Mouse (Mus musculus): ENCODE measurements around the gene Rbak.
A peak's percentile ranks its signal among the peaks of the same experiment; 100 is the strongest.
"Not testable (repeated sequence)": the region's sequence is repeated elsewhere in the genome, so short reads cannot be mapped to it uniquely, and the experiment has no call there.

Rbak gene

DNA sequence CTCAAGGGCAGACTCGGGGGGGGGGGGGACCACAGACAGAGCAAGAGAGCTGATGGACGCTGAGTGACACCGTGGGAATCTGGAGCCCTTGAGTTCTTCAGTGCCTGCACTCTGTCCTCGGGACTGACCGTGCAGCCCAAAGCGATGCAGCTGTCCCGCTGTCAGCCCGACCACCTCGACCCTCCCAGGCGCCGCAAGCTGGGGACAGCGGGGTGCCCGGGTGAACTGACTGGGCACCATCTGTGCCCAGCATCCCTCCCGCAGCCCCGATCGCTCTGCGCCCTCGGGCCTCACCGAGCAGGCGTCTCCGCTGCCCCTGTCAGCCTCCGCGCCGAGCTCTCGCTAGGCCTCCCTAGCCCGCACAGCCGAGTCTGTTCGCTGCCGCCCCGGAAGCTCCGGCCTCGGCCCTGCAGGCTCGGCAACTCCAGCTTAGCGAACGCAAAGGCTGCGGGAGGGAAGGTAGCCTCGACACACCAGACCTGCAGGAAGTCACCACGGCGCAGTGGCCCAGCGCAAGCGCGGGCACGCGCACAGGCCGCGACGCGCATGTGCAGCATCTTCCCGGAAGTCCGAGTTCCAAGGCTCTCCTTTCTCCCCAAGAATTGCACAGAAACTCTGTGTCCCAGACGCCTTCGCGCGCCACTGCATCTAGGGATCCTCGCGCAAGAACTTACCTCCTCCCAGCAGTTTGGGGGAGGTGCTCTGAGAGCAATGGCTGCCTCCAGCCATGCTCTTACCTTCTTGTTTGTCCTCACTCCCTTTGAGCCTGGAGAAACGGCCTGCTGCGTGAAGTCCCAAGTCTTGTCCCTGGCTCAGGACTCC is at the start of gene Rbak, which contains the start of gene Spdye4b:
Gene Rbak, minus strand, starts transcription at position 521 of the 822 bp plus-strand sequence.
Gene Spdye4b, plus strand, starts transcription at position 763 of the 822 bp plus-strand sequence.
- DNase-seq (ENCODE audit: low read depth, low spot score): peak; percentile 91

DNA sequence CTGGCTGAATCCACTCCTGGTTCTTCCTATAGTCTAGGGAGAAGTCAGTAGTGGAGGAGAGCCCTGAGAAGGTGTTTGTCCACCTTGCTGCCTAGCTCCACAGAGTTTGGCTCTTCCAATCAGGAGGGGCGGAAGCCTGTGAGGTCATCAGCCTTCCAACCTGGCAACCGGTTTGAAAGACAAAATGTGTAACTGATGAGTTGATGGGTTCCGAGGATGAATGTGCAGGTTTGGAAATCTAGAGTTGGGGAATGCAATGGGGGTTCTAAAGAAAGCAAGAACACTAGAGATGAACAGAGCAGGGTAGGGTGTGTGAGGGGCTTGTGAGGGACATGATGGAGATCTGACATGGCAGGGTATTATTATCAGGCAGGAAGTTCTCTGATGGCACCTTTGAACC is 46.2 kb upstream of the Rbak start, which contains the start of gene Spdye4a:
Gene Spdye4a, minus strand, starts transcription at position 101 of the 400 bp plus-strand sequence.
- DNase-seq (ENCODE audit: low read depth, low spot score): no peak

GRCm38 (mm10) chr5:143222287-143222686 is 41.7 kb upstream of the Rbak start:
- no peak for DNase-seq (ENCODE audit: low read depth, low spot score)

GRCm38 (mm10) chr5:143220996-143221395 is 40.4 kb upstream of the Rbak start:
- no peak for DNase-seq (ENCODE audit: low read depth, low spot score)

- DNase-seq (ENCODE audit: low read depth, low spot score): no peak
These were observed 33.3 kb upstream of the Rbak start for GRCm38 (mm10) chr5:143213832-143214231.

DNA sequence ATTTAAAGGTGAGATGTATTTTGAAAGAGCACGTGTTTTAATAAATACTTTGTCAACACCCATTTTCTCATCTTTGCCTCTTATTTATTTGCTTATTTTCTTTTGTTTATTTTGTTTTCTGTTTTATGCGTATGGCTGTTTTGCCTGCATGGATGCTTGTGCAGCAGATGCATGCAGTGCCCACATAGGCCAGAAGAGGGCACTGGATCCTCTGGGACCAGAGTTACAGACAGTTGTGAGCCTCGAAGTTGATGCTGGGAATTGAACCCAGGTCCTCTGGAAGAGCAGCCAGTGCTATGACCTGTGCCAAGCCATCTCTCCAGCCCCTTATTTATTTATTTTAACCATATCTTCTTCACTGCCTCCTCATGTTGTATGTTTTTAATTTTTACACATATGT is 24.4 kb upstream of the Rbak start:
- no peak for DNase-seq (ENCODE audit: low read depth, low spot score)

GRCm38 (mm10) chr5:143196506-143196905 is 15.9 kb upstream of the Rbak start:
- DNase-seq (ENCODE audit: low read depth, low spot score): no peak

DNA sequence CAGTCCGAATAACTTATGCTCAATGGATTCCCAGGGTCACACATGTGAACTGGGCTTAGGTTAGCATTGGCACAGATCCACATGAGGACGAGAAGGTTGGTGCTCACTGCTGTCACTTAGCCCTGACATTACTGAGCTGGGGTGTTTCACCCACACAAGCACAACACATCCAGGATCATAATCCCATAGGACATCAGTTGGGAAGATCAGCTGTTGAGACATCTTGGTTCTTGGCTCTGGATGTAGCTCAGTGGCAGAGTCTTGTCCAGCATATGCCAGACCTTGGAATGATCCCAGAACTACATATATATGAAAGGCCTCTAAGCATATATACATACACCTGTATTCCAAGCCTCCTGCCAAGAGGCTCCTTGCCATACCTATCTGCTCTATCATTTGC is 14.6 kb upstream of the Rbak start:
- no peak for DNase-seq (ENCODE audit: low read depth, low spot score)

DNA sequence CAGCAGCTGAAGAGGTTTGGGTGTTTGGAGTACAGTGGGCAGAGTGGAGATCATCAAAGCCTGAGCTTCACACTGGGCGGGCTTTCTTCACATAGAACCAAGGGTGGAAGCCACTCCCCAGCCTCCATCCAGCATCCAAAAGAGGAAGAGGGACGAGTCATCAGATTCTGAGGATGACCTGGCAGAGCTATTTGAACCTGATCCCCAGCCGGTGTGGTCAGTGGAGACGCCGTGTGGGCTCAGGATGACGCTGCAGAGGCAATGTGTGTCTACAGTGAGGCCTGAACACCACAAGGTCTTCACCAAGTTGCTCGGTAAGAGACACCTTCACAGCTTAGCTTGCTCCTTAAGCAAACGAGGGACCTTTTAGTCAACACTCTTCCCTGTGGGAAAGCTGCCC is 14.2 kb upstream of the Rbak start:
- DNase-seq (ENCODE audit: low read depth, low spot score): not testable (repeated sequence)

DNA sequence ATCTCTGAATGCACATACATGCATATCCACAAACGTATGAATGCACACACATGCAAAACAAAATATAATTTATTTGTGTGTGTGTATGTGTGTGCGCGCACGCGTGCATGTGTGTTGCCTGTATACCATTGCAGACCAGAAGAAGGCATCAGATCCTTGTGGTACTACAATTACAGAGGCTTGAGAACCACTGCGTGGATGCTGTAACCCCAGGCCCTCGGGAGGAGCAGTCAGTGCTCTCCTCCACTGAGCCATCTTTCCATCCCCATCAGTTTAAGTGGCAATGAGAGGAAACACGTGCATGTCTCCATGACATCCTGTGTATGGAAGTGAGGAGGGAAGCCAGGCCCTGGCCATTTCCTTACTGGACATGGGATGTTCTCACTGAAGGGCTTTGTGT is 12.2 kb upstream of the Rbak start:
- DNase-seq (ENCODE audit: low read depth, low spot score): no peak

- DNase-seq (ENCODE audit: low read depth, low spot score): not testable (repeated sequence)
These were observed 7.4 kb upstream of the Rbak start for GRCm38 (mm10) chr5:143188014-143188413.

DNA sequence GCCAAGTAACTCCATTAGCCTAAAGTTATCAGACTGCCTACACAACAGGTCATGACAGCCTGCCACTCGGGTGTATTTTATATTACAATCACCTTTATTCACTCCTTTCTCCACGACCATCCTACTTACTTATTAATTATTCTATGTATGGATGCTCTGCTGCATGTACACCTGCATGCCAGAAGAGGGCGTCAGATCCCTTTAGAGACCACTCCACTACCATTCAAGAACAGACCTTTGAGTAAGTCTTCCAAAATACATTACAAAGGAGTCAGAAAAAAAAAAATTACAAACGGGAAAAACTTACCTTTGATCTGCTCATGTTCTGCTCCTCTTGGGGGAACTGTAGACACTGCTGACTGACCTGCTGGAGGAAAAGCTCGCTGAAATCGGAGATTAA is 1.4 kb downstream of the Rbak start:
- no peak for DNase-seq (ENCODE audit: low read depth, low spot score)

DNA sequence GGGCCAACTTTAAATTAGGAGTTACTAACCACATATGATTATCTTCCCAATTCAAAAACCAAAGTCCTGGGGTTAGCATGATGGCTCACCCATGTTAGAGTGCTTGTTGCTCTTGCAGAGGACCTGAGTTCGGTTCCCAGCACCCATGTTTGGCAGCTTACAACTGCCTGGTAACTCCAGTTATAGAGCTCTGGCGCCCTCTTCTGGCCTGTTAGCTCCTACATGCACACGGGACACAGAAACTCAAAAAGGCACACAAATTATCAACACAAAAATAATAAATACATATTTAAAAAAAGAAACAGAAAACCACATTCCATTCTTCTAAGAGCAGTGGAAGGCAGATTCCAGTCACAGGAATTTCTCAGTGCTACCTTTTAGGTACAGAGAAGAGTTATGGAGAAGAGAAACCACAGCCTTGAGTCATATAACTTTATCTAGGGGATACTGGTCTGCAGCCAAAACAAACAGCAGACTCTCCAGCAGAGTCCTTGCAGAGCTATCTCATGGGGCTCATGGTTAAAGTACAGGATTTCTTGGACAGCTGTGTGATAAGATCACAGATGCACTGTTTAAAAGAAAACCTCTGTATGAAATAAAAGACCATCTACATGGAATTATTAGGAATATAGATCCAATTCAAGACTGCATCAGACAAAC is 2.9 kb downstream of the Rbak start:
- no peak for DNase-seq (ENCODE audit: low read depth, low spot score)

DNA sequence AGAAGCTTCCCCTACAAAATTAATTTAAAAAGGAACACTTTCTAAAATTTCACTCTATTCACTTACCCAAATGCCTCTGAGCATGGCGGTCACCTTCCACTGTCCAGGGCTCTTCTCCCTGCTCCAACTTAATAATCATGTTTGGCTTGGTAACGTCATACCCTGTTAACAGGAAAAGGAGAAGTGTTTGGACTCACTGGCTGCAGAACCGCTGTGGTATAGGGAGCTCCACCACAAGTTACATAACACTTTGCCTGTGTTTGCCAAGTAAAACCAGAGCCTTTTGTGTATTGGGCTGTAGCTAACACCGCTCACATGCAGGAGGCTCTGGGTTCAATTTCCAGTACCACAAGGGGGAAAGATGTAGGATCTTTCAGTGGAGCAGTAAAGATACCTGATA is 4.6 kb downstream of the Rbak start:
- DNase-seq (ENCODE audit: low read depth, low spot score): no peak

GRCm38 (mm10) chr5:143165508-143166070 is 15.0 kb downstream of the Rbak start:
- DNase-seq (ENCODE audit: low read depth, low spot score): no peak

GRCm38 (mm10) chr5:143155534-143155933 is 25.0 kb downstream of the Rbak start:
- DNase-seq (ENCODE audit: low read depth, low spot score): no peak

GRCm38 (mm10) chr5:143153756-143154155 is 26.8 kb downstream of the Rbak start:
- no peak for DNase-seq (ENCODE audit: low read depth, low spot score)

DNA sequence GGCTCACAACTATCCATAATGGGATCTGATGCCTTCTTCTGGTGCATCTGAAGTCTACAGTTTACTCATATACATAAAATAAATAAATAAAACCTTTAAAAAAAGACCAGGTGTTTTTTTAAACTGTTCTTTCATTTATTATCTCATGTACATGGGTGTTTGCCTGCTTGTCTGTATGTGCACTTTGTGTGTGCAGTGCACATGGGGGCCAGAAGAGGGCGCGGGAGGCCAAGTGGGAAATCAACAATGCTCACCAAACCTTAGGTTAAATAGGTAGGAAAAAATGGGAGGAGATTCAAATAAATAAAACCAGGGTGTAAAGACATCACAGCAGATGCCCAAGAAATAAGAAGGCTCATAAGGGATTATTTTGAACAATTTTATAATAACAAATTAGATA is 30.5 kb downstream of the Rbak start:
- no peak for DNase-seq (ENCODE audit: low read depth, low spot score)

- no peak for DNase-seq (ENCODE audit: low read depth, low spot score)
These were observed 31.0 kb downstream of the Rbak start for GRCm38 (mm10) chr5:143149536-143149935.

DNA sequence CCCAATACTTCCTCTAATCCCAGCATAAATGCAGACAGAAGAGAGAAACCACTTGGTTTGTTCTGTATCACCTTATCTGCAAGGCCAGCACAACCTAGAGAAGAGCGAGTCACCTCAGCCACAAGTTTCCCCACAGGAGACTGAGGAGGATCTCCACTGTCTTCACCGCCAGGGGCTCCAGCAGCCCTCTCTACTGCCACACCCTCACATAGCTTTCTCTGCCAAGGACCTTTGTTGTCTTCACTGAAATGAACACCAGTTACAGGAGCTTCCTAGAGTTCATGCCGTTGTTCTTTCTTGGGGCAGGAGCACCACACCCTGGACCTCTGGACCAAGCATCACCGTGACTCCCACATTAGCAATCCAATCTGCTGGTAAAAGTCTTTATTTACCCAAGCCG is 31.9 kb downstream of the Rbak start:
- no peak for DNase-seq (ENCODE audit: low read depth, low spot score)

DNA sequence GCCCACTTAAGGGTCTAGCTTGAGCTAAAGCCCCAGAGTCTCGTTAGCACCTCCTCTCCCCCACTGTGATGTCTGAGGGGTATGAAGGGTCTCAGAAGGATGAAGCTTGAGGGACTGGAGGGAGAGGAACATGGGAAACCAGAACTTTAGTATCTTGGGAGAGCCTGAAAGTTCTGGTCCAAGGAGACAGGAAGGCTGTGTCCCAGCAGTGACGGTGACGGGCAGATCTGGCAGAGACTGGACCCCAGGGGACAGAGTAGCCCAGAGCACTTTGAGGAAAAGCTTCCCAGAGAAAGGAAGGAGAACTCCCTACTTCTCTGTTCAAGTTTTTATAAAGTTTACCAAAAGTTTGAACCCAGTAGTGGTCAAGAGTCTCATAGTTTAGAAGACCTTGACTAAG is 33.1 kb downstream of the Rbak start, which contains the start of gene Olfr718-ps1:
Gene Olfr718-ps1, minus strand, starts transcription at position 101 of the 400 bp plus-strand sequence.
- DNase-seq (ENCODE audit: low read depth, low spot score): no peak

- no peak for DNase-seq (ENCODE audit: low read depth, low spot score)
These were observed 43.0 kb downstream of the Rbak start for GRCm38 (mm10) chr5:143137580-143137979.
